Mouse (Mus musculus) heart, embryonic 11.5 days (tissue): ENCODE measurements around the gene Capza2. TPM values are rescaled to one million over a fixed set of nuclear protein-coding genes. Genes with fewer than 3 reads are reported as not detected.

ENCODE experiments used
- ATAC-seq: fragments of 200-750 bp; cut with Nextera tagmentation; replicated peaks from 2 replicates; pipeline ENCODE4 v1.8.0; 2017; ENCODE audit warnings: moderate library complexity; ENCODE audit not compliant: insufficient number of reproducible peaks, low FRiP score, low TSS enrichment
- H3K27ac ChIP-seq: fragments of 300-500 bp; sonication (generic); 2 replicates; pipeline ENCODE4 v1.5.1; 2014; ENCODE audit warnings: mild to moderate bottlenecking, low read depth, low read length
- H3K27me3 ChIP-seq: fragments of 300-500 bp; sonication (generic); 2 replicates; pipeline ENCODE4 v1.6.1; 2014; ENCODE audit warnings: mild to moderate bottlenecking, low read length, mixed read lengths; ENCODE audit not compliant: control insufficient read depth, insufficient read depth
- H3K36me3 ChIP-seq: fragments of 300-500 bp; sonication (generic); 2 replicates; pipeline ENCODE4 v1.6.1; 2014; ENCODE audit warnings: mild to moderate bottlenecking, low read length, moderate library complexity, mixed read lengths; ENCODE audit not compliant: control insufficient read depth, insufficient read depth
- H3K4me1 ChIP-seq: fragments of 300-500 bp; sonication (generic); 2 replicates; pipeline ENCODE4 v1.6.1; 2014; ENCODE audit warnings: low read length; ENCODE audit not compliant: control insufficient read depth, insufficient read depth
- H3K4me2 ChIP-seq: fragments of 300-500 bp; sonication (generic); 2 replicates; pipeline ENCODE4 v1.6.1; 2014; ENCODE audit warnings: mild to moderate bottlenecking, moderate library complexity
- H3K4me3 ChIP-seq: fragments of 300-500 bp; sonication (generic); 2 replicates; pipeline ENCODE4 v1.5.1; 2014; ENCODE audit warnings: low read depth, low read length
- H3K9ac ChIP-seq: fragments of 300-500 bp; sonication (generic); 2 replicates; pipeline ENCODE4 v1.6.1; 2014; ENCODE audit warnings: mild to moderate bottlenecking, low read depth, low read length, moderate library complexity
- H3K9me3 ChIP-seq: fragments of 300-500 bp; sonication (generic); replicated peaks from 2 replicates; pipeline ENCODE4 v1.6.1; 2016; ENCODE audit warnings: low read length; ENCODE audit not compliant: control insufficient read depth
- WGBS: fragments of 180-500 bp; shearing (Covaris S2); extraction: QIAGEN DNeasy Blood & Tissue Kit; methylation state at CpG from one replicate; pipeline ENCODE4 v1.1.7; 2014; ENCODE audit not compliant: insufficient replicate concordance; 5-methylcytosine and 5-hydroxymethylcytosine counted together
- polyA plus RNA-seq: library from polyadenylated mRNA; unstranded; fragments of >200 nt; fragmentation: Nextera tagmentation; extraction: Ambion mirVana; gene quantifications from 2 replicates; pipeline ENCODE4 v1.2.1, GENCODE M21; 2014

Capza2 gene
- polyA plus RNA-seq, 1 experiment from 2014 or later: 212 TPM

DNA sequence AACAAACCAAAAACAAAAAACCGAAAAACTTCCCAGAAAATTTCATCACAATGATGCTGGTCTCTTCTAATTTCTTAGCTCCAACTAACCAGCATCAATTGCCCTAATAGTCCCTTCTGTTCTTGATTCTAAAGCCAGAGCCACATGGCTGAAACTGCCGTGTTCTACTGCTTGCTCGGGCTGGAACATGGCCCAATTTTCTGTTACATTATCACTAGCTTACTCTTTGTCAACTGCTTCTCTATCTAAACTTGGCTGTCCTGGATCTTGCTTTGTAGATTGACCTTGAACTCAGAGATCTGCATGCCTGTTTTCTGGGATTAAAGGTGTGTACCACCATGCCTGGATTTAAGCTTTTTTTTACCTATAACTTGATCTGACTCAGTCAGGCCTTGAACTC is 69.9 kb downstream of the Capza2 start:
- no peak overlapping the region for H3K27ac ChIP-seq
- 76% methylated on average over 3 of the region's 3 CpGs for WGBS
- H3K4me3 ChIP-seq: no peak overlapping the region
- H3K27me3 ChIP-seq: no peaks in the 10 kb centered on the region
- H3K9ac ChIP-seq: no peak overlapping the region
- H3K9me3 ChIP-seq: no peaks in the 10 kb centered on the region
- no peak overlapping the region for H3K4me2 ChIP-seq
- no peaks in the 10 kb centered on the region for H3K36me3 ChIP-seq
- no peak for ATAC-seq
- 0 out of 2 replicates have a peak, but pooled peaks cover 5% of the 10 kb centered on the region for H3K4me1 ChIP-seq

Other genes with a start within 250 kb of the Capza2 start
- gene Met, start 172.4 kb upstream of the Capza2 start, polyA plus RNA-seq: 2.1 and 2.3 TPM in 2 replicates
- 26.9 and 31.6 TPM in 2 replicates for gene St7, start 56.7 kb downstream of the Capza2 start, polyA plus RNA-seq